Mouse (Mus musculus) thymus, postnatal 4 days (tissue): ENCODE measurements around the gene Mthfr.
A peak's percentile ranks its signal among the peaks of the same experiment; 100 is the strongest.
"Not testable (repeated sequence)": the region's sequence is repeated elsewhere in the genome, so short reads cannot be mapped to it uniquely, and the experiment has no call there.

Experiments
- DNase-seq: peaks from one replicate; pipeline ENCODE4 v3.0.0; 2021

Gene Mthfr

DNA sequence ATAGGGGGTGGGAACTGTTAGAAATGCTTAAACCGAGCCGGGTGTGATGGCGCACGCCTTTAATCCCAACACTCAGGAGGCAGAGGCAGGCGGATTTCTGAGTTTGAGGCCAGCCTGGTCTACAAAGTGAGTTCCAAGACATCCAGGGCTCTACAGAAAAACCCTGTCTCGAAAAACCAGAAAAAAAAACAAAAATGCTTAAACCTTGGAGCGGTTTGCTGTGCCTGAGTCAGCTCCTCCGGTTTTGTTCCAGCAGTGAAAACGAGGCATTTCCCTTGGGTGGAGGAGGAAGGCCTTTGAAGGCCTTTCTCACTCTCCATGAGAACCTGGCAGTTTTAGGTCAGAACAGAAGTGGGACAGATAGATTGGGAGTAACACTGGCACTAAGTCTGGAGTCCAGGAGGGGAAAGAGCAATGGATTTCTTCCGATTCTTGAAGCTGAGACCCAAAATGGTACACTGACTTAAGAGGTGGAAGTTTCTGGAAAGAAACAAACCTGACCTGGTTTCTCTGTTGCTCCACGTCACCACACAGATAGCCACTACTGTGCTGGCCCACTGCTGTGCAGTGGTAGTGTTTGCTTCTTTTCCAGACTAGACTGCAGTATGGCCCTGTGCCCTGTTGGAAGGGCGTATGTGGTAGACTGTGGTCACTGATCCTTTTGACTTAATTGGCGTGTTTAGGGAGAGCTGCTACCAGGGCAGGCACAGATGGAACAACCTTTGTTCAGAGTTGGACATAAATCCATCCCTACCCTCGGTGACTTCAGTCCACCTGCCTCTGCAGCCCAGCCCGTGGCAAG, 1.4 kb downstream of the Mthfr start:
- DNase-seq: no peak

DNA sequence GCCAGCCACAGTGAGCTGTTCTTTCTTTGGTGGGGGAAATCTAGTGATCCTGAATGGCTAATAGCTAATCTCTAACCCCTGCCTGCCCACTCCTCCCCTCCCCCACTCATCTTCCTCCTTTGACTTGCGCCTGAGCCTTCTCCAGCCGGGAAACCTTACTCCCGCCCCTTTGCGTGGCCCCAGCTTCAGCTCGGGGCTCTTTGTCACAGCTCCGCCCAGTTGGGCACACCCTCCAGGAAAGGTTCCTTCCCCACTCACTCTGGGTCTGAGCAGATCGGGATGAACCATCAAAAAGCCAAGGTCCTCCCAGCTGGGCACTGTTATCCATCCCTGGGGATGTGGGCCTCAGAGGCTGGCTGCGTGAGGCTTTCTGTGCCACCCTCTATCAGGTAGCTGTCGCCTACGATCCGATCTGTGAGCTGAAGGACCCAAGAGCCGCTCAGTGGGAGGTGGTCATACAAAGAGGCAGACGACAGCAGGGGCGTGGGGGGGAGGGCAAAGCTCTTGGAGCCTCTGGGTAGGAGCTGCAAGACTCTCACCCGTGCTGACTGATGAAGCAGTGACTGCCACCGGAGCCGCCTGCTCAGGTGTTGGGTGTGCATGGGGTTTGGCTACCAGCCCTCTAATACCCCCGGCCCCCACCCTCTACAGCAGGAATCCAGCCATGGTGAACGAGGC, 2.2 kb downstream of the Mthfr start:
- peak; percentile 44 for DNase-seq

DNA sequence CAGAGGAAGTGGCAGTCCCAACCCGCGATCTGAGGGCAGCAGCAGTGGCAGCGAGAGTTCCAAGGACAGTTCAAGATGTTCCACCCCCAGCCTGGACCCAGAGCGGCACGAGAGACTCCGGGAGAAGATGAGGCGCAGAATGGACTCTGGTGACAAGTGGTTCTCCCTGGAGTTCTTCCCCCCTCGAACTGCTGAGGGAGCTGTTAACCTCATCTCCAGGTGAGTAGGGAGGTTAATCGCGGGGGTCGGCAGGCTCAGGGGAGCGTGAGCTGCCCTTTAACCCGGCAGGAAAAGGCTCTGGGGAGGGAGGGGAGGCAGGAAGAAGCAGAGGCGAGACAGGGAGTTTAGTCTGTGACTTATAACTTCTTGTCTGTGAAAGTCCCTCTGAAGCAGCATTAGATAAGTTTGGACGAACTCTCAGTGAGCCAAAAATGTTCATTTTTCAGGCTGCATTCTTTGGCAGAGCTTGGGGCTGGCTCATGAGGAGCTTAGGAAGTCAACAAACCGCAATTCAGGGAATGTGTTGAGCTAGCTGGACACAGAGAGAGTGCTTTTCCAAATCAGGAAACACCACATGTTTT, 2.8 kb downstream of the Mthfr start:
- peak; percentile 68 for DNase-seq

DNA sequence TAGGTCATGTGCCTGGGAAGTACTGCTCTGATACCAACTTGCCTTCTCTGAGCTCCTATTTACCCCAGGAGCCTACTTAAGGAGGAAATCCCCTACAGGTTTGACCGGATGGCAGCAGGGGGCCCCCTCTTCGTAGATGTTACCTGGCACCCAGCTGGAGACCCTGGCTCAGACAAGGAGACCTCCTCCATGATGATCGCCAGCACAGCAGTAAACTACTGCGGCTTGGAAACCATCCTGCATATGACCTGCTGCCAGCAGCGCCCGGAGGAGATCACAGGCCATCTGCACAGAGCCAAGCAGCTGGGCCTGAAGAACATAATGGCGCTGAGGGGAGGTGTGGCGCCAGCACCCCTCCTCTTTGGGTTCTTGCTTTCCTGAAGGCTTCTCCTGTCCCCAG, 4.5 kb downstream of the Mthfr start:
- DNase-seq: not testable (repeated sequence)

DNA sequence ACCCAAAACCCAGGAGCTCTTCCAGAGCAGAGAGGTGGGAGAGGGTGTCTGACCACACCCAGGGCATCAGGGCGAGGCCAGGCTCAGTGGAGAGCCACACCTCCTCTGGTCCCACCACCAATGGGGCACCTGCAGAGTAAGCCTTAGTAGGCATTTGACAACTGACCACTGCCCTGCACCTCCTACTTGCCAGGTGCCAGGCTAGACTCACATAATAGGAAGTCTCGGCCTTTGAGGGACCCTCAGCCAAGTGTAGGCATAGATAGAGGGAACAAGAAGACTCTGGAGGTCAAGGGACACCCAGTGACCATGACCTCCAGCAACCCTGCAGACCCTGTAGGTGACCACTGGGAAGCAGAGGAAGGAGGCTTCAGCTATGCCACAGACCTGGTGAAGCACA, 5.2 kb downstream of the Mthfr start:
- no peak for DNase-seq

DNA sequence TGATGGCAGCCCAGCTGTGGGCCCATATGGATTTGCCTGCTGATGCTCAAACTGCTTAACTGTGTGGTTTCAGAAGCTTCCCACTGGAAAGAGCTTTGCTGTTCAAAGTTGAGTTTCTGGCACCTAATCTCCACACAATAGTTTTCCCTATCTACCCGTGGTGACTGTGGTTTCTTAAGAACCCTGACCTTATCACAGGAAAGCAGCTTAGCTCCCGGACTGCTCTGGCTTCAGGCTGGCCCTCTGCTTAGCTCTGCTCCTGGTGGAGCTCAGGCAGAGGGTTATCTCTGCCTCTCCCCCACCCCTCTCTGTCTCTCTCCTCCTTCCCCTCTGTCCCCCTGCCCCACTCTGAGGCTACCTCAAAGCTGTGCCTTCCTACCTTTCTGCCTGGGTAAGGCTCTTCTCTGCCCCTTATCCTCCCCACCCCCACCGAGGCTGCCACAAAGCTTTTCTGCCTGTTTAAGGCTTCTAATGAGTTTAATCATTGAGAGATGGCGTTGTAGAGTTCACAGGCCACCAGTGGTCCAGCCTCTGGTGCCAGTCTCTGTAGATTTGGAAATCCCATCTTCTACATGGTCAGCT, 7.7 kb downstream of the Mthfr start:
- no peak for DNase-seq

DNA sequence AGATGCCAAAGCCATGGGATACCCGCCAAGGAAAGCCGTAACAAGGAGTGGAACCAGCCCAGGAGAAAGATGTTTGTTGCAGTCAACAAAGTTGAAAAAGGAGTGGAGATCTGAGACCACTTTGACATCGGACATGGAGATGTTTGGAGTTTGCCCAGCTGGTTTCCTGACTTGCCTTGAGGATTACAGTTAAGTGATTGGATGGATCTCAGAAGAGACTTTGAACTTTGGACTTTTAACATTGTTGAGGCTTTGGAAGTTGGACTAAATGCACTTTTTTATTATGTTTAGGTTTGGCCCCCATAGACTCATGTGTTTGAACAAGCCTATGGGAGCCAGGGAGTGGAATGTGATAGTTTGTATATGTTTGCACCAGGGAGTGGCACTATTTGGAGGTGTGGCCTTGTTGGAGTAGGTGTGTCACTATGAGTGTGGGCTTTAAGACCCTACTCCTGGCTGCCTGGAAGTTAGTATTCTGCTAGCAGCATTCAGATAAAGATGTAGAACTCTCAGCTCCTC, 11.6 kb downstream of the Mthfr start:
- DNase-seq: not testable (repeated sequence)

DNA sequence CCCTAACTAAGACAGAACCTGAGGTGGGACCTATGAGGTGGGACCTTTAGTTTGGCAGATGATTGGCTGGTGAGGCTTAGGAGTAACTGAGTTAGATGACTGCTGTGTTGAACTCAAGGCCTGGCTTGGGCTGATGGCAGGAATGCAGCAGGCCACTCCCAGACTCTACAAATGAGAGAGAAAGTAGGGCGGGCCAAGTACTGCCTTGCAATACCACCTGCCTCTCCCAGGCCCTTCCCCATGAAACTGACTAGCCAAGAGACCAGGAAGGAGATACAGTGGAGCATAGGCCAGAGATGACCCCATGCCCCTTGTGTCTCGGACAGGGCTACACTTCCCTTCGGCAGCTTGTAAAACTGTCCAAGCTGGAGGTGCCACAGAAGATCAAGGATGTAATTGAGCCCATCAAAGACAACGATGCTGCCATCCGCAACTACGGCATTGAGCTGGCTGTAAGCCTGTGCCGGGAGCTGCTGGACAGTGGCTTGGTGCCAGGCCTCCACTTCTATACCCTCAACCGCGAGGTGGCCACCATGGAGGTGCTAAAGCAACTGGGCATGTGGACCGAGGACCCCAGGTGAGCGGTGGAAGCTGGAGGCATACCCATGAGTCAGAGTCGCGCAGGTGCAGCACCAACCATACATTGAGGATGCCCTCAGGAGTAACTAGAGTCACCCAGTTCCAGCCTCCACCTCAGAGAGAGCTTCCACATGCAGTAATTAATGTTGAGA, 12.3 kb downstream of the Mthfr start:
- DNase-seq: no peak

DNA sequence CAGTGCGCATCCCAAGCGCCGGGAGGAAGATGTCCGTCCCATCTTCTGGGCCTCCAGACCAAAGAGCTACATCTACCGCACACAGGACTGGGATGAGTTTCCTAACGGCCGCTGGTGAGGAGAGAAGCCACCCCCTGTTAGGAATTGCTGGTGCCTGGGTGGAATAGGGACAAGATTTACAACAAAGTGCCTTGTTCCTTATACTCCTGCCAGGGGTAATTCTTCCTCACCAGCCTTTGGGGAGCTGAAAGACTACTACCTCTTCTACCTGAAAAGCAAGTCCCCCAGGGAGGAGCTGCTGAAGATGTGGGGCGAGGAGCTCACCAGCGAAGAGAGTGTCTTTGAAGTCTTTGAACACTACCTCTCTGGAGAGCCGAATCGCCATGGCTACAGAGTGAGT, 13.0 kb downstream of the Mthfr start:
- no peak for DNase-seq

DNA sequence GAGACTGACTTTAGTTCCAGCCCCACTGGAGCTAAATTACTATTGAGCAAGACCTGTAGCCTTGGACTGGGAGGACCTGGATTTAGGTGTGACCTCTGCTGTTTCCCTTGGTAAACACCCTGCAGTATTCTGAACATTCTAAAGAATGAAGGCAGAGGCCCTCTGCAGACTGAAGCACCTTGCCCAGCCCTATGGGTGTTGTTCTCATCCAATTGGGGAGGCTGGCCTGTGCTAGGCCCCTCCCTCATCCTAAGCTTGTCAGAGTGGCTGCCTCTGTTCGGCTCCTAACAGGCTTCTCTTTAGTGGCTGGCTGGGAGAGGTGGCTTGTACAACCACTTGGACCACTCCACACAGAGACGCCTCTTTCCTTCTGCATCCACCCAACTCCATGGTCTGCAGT, 14.1 kb downstream of the Mthfr start:
- no peak for DNase-seq

DNA sequence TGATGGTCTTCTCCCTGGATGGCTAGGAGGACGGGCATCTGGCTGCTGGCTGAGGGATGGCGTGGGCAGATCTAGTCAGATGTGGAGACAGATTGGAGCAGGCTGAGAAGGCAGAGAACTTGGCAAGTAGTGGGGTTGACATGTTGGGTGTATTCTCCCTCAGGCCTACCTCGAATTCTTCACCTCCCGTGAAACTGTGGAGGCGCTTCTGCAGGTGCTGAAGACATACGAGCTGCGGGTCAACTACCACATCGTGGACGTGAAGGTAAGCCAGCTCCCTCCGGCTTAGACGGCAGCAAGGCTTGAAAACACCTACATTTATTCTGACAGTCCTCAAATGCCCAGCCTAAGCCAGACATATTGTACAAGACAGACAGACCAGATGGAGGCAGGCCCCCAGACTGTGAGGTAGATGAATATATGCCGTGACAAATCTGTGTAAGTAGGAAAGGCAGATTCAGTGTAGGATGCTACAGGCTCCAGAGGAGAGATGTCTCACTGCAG, 14.6 kb downstream of the Mthfr start:
- DNase-seq: no peak

DNA sequence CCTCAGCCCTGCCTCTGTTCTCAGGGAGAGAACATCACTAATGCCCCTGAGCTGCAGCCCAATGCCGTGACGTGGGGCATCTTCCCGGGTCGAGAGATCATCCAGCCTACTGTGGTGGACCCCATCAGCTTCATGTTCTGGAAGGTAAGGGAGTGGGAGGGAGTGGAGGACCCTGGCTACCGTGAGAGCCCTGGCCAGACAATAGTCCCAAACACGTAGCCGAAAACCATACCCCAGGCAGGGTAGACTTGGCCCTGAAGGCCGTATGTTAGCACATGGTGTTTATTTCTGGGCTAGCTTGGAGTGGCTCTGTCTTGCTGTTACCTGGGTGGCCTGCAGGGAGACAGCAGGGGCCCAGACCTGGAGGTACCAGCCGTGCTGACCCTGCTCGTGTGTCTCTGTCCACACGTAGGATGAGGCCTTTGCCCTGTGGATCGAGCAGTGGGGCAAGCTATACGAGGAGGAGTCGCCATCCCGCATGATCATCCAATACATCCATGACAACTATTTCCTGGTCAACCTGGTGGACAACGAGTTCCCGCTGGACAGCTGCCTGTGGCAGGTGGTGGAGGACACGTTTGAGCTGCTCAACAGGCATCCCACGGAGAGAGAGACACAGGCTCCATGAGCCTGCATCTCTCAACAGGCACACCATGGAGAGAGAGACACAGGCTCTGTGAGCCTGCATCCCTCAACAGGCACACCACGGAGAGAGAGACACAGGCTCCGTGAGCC, 16.3 kb downstream of the Mthfr start:
- no peak for DNase-seq

DNA sequence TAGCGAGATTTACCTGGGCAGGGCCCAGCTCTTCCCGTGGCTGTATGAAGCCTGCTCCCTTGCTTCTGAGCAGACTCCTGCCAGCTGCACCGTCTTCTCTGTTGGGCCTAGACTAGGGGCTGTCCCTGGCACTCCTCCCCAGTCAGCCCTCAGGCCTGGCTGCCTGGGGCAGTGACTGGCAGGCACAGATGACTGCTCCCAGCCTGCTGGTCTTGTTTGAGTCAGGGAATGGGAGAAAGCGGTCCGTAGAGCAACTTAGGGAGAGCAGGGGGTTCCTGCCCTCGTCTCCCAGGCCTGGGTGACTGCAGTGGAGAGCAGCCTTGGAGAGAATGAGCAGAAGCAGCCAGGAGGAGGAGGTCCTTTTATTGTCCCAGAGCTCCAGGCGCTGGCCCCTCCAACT, 17.4 kb downstream of the Mthfr start:
- DNase-seq: no peak

DNA sequence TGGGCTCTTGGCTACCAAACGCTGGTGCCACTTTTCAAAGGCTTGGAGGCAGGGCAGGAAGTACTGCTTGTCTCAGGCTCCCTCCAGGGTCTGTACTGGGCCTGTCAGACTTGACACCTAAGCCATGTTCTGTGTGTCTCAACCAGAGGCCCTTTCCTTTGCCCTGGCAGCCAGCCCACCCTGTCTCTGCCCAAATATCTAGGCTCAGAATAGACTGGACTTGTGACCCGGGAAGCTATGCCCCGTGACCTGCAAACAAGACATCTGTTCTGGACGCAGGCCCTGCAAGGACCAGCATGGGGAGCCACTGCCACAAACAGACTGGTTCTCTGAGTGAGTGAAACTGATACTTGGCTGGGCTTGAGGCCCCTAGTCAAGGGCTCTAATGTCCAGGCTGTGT, 17.9 kb downstream of the Mthfr start:
- no peak for DNase-seq

DNA sequence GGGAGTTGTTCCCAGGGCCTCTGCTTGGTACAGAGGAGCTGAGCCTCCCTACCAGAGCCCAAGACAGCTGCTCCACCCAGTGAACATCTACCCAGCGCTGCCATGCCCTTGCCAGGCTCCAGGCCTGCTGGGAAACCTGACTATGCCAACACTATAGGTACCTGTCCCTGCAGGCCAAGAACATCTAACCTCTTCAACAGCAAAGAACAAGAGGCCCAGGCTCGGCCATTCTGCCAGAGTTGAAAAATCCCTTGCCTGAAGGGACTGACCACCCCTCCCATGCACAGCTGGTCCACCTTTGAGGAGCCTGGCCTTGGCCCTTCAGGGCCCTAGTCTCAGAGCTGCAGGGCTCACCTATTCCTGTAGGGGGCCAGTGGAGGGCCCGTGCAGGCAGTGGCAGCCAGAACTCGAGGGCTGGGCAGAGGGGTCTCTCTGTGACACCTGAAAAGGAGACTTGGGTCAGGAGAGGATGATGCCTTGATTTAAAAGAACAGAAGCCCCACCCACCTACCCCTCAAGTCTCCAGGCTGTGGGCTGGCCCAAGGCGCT, 18.9 kb downstream of the Mthfr start:
- peak; percentile 45 for DNase-seq

DNA sequence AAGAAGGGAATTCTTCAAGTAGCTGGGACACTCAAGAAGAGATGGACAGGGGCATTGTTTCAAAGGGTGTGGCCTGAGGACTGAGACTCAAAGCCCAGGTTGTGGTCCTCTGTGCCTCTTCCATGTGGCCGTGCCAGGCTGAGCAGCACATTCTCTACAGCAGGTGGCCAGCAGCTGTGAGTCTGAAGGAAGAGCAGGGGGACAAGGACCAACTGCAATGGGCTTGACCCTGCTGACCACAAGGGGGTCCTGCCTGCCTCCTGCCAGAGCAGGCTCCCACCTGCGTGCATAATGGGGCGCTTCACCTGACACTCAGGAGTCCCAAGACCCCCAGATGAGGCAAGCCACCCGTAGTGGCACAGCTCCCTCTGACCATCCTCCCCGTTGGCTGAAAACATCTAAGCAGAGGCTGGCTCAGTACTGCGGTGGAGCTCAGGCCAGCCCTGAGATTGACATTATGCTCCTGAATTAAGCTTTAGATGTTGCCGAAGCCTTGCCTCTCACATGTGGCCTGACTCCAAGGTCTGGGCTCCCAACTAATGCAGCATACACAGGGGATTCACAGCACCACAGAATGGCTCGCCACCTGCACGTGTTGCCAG, 19.4 kb downstream of the Mthfr start:
- DNase-seq: no peak

DNA sequence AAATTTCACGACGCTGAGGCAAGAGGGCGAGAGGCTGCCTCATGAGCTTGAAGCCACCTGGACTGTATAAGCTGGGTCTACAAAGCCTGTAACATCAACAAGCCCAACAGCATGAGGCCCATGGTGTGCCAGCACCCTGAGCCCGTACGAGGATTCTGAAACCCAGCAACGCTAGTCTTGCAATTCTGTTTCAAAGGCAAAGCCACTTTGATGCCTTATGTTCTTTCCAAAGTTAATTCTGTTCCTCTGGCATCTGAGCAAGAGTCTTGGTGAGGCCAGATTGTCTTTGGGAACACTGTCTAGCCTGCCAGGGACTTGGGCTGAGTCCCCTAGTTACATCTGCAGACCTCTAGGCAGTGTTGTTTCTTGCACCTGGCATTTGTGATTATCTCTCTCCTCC, 20.1 kb downstream of the Mthfr start:
- no peak for DNase-seq

DNA sequence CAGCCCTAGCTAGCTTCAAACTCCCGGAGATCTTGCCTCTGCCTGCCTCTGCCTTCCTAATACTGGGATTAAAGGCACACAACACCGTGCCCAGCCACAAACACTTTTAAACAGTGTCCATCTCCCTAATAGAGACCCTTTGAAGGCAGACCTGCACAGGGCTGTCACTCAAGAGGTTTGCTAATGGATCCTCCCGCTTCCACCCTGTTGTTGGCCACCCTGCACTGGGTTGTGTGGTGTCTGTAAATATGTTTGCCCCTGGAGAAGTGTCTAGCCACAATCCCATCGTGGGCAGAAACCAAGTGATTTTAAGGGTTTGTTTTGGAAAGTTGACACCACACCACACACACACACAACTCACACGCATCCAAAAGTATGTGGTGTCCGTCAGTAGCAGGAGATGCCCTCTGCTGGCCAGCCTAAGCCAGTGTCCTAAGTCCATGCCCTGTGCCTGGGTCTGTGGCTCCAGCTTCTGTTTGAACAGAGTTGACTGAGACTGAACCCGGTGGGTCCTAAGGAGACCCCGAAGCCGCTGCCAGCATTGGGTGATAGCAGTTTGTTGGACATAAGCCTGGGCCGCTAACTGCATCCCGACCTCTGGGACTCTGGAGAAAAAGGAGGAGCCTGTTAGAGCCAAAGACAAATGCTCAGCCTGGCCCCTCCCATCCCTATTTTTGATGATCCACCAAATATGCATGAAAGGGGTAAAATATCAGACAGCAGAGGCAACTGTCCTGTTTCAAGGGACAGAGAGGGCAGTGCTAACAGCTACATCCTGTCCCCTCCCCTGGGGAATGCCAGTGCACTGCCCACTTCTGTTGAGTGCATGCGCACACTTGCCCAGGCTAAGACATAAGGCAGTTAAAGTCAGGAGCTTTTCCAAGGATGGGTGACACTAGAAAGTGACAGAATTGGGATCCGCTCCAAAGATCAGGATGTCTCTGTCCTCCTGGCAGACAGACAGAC, 21.5 kb downstream of the Mthfr start:
- DNase-seq: peak; percentile 55

DNA sequence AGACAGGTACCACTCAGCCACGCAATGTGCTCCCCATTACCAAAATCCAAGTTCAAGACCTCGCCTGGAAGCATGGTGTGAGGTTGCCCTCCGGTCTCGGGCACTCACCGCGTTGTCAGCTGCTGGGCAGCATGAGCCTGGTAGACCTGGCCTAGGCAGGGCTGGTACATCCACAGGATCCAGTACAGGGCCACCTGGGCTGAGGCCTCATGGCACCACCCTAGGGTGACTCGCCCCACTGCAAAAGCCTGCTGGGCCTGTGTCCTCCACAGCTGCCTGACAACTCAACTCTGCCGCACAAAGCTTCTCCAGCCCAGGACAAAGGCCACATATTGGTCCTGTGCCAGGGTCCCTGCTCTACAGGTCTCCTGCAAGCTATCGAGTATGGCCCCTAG, 22.2 kb downstream of the Mthfr start:
- DNase-seq: no peak
